Mouse (Mus musculus) spleen, adult 12 weeks (tissue): ENCODE measurements around the gene Naif1.
"Not testable (repeated sequence)": the region's sequence is repeated elsewhere in the genome, so short reads cannot be mapped to it uniquely, and the experiment has no call there.

Source experiments
- DNase-seq: peaks from one replicate; pipeline ENCODE4 v3.0.0; 2022; ENCODE audit warnings: low spot score

Naif1 gene

GRCm38 (mm10) chr2:32458300-32458699 lies 8.0 kb downstream of the Naif1 start:
- no peak for DNase-seq

GRCm38 (mm10) chr2:32459657-32460056 lies 9.4 kb downstream of the Naif1 start:
- DNase-seq: no peak

- DNase-seq: no peak
Measured at GRCm38 (mm10) chr2:32463773-32464172, 13.5 kb downstream of the Naif1 start.

- no peak for DNase-seq
Measured at GRCm38 (mm10) chr2:32464212-32464891, 14.1 kb downstream of the Naif1 start.

- DNase-seq: no peak
Measured at GRCm38 (mm10) chr2:32471001-32471680, 20.9 kb downstream of the Naif1 start.

- DNase-seq: no peak
Measured at GRCm38 (mm10) chr2:32471681-32472061, 21.4 kb downstream of the Naif1 start.

- DNase-seq: not testable (repeated sequence)
Measured at GRCm38 (mm10) chr2:32475361-32475760, 25.1 kb downstream of the Naif1 start.

GRCm38 (mm10) chr2:32482351-32482750 lies 32.1 kb downstream of the Naif1 start:
- no peak for DNase-seq

- no peak for DNase-seq
Measured at GRCm38 (mm10) chr2:32483179-32483875, 33.1 kb downstream of the Naif1 start.

GRCm38 (mm10) chr2:32484933-32485332 lies 34.7 kb downstream of the Naif1 start:
- no peak for DNase-seq

GRCm38 (mm10) chr2:32485751-32486150 lies 35.5 kb downstream of the Naif1 start:
- no peak for DNase-seq

GRCm38 (mm10) chr2:32486155-32486554 lies 35.9 kb downstream of the Naif1 start:
- DNase-seq: peak; percentile 39

- DNase-seq: peak; percentile 87
Measured at GRCm38 (mm10) chr2:32487124-32487623, 36.9 kb downstream of the Naif1 start.

- peak; percentile 51 for DNase-seq
Measured at GRCm38 (mm10) chr2:32488679-32489078, 38.4 kb downstream of the Naif1 start.

- DNase-seq: not testable (repeated sequence)
Measured at GRCm38 (mm10) chr2:32490730-32491129, 40.5 kb downstream of the Naif1 start.

GRCm38 (mm10) chr2:32492661-32493060 lies 42.4 kb downstream of the Naif1 start:
- no peak for DNase-seq

- no peak for DNase-seq
Measured at GRCm38 (mm10) chr2:32493301-32493701, 43.0 kb downstream of the Naif1 start.

GRCm38 (mm10) chr2:32494522-32494921 lies 44.3 kb downstream of the Naif1 start:
- DNase-seq: no peak

- peak; percentile 47 for DNase-seq
Measured at GRCm38 (mm10) chr2:32495185-32495726, 45.0 kb downstream of the Naif1 start.

- DNase-seq: no peak
Measured at GRCm38 (mm10) chr2:32496190-32496589, 45.9 kb downstream of the Naif1 start.

GRCm38 (mm10) chr2:32499365-32499764 lies 49.1 kb downstream of the Naif1 start:
- DNase-seq: no peak

- DNase-seq: no peak
Measured at GRCm38 (mm10) chr2:32500461-32500860, 50.2 kb downstream of the Naif1 start.
